Mouse (Mus musculus): ENCODE data around the gene Shank1. TPM values are rescaled to one million over a fixed set of nuclear protein-coding genes. Genes with fewer than 3 reads are reported as not detected.
A peak's percentile ranks its signal among the peaks of the same experiment; 100 is the strongest.

Gene Shank1
- polyA plus RNA-seq, 1 experiment from 2014 or later: 0.96 TPM

DNA sequence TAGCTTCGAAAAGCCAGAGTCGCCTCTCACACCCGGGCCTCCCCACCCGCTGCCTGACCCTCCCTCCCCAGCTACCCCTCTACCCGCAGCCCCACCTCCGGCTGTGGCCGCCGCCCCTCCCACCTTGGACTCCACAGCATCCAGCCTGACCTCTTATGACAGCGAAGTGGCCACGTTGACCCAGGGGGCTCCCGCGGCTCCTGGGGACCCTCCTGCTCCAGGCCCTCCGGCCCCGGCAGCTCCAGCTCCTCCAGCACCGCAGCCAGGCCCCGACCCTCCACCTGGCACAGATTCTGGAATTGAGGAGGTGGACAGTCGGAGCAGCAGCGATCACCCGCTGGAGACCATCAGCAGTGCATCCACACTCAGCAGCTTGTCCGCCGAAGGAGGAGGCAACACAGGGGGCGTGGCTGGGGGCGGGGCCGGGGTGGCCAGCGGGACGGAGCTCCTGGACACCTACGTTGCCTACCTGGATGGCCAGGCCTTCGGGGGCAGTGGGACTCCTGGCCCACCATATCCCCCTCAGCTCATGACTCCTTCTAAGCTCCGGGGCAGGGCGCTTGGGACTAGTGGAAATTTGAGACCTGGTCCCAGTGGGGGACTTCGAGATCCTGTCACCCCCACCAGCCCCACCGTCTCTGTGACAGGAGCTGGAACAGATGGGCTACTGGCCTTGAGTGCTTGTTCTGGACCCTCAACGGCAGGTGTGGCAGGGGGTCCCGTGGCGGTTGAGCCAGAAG lies 43.7 kb downstream of the Shank1 start:
- Histone ChIP-seq H3K4me3 (ENCODE audit: control insufficient read depth in 1 of 2, insufficient read depth in 1 of 2, low read depth in 1 of 2, low read length in 2 of 2) (peak overlapping the region in 1 of 2 experiments; percentile 9; a peak in 1 of 4 replicates), H3K27ac (replicated peaks in 1 of 2; ENCODE audit: control insufficient read depth in 1 of 2, insufficient read depth in 1 of 2, low read depth in 2 of 2, low read length in 2 of 2) (no peak overlapping the region), H3K36me3 (ENCODE audit: control insufficient read depth, insufficient read depth, low read length) (no peaks in the 10 kb centered on the region), H3K4me2 (ENCODE audit: low read length) (peak overlapping the region; percentile 27), H3K4me1 (ENCODE audit: control insufficient read depth in 2 of 2, insufficient read depth in 2 of 2, low read length in 2 of 2) (peaks cover 22 to 43% of the 10 kb centered on the region in 2 experiments), H3K9me3 (ENCODE audit: control insufficient read depth, low read length) (no peaks in the 10 kb centered on the region), H3K9ac (ENCODE audit: low read length) (no peak overlapping the region), H3K27me3 (ENCODE audit: control insufficient read depth, insufficient read depth, low read length) (peaks cover 90% of the 10 kb centered on the region)
- ATAC-seq (ENCODE audit: insufficient number of reproducible peaks, insufficient read depth, low FRiP score, low read depth): no peak
- WGBS: 3% methylated on average over 35 of the region's 35 CpGs

DNA sequence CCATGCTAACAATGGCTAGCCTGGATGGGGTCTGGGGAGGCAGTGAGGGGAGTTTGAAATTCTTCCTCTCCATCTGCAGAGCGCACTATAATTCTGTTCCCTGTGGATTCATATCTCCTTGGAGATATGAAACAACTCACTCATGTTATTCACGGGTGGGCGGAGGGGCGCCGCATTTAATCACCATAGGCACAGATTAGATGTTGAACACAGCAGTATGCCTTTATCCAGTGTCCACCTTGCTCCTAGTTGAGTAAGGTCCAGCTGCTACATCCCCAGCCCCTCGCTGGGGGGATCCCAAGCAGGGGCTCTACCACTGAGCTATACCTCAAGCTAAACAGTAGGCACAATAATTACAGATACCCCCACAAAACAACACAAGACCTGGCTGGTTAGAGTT lies 45.4 kb downstream of the Shank1 start:
- no peaks in the 10 kb centered on the region for H3K36me3 ChIP-seq (ENCODE audit: control insufficient read depth, insufficient read depth, low read length)
- 62% methylated on average over 6 of the region's 6 CpGs for WGBS
- H3K4me2 ChIP-seq (ENCODE audit: low read length): no peak overlapping the region
- H3K4me1 ChIP-seq (ENCODE audit: control insufficient read depth in 2 of 2, insufficient read depth in 2 of 2, low read length in 2 of 2): peaks cover 29 to 52% of the 10 kb centered on the region in 2 experiments
- ATAC-seq (ENCODE audit: insufficient number of reproducible peaks, insufficient read depth, low FRiP score, low read depth): no peak
- H3K27ac ChIP-seq (replicated peaks in 1 of 2; ENCODE audit: control insufficient read depth in 1 of 2, insufficient read depth in 1 of 2, low read depth in 2 of 2, low read length in 2 of 2): no peak overlapping the region
- H3K9me3 ChIP-seq (ENCODE audit: control insufficient read depth, low read length): no peaks in the 10 kb centered on the region
- H3K4me3 ChIP-seq (ENCODE audit: control insufficient read depth in 1 of 2, insufficient read depth in 1 of 2, low read depth in 1 of 2, low read length in 2 of 2): no peak overlapping the region
- no peak overlapping the region for H3K9ac ChIP-seq (ENCODE audit: low read length)
- peaks cover 86% of the 10 kb centered on the region for H3K27me3 ChIP-seq (ENCODE audit: control insufficient read depth, insufficient read depth, low read length)

GRCm38 (mm10) chr7:44356590-44357481 lies 46.8 kb downstream of the Shank1 start:
- Histone ChIP-seq H3K4me1 (ENCODE audit: control insufficient read depth in 2 of 2, insufficient read depth in 2 of 2, low read length in 2 of 2) (peaks cover 31 to 46% of the 10 kb centered on the region in 2 experiments), H3K9me3 (ENCODE audit: control insufficient read depth, low read length) (no peaks in the 10 kb centered on the region), H3K27me3 (ENCODE audit: control insufficient read depth, insufficient read depth, low read length) (peaks cover 83% of the 10 kb centered on the region), H3K36me3 (ENCODE audit: control insufficient read depth, insufficient read depth, low read length) (no peaks in the 10 kb centered on the region), H3K9ac (ENCODE audit: low read length) (peak overlapping the region; percentile 47), H3K4me2 (ENCODE audit: low read length) (peak overlapping the region; percentile 34), H3K27ac (replicated peaks in 1 of 2; ENCODE audit: control insufficient read depth in 1 of 2, insufficient read depth in 1 of 2, low read depth in 2 of 2, low read length in 2 of 2) (no peak overlapping the region), H3K4me3 (ENCODE audit: control insufficient read depth in 1 of 2, insufficient read depth in 1 of 2, low read depth in 1 of 2, low read length in 2 of 2) (peak overlapping the region; percentile 16 to 22; a peak in 2 of 4 replicates)
- no peak for ATAC-seq (ENCODE audit: insufficient number of reproducible peaks, insufficient read depth, low FRiP score, low read depth)
- WGBS: 4% methylated on average over 35 of the region's 35 CpGs

DNA sequence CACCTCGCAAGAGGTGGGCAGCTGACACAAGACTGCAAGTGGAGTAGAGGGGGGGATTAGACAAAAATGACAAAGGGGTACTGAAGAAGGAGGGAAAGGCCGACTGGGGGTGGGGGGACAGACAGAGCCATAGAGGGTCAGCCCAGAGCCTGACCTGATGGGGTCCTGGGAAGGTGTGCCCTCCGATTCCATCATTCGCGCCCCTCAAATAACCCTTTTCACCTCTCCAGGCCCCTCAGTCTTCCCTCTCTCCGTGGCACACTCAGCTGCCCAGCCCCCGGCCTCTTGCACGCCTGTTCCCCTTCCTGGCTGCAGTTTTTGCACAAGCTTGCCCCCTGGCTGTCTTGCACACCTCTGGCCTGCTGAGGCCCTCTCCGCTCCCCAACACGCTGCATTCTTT lies 47.5 kb downstream of the Shank1 start:
- H3K4me3 ChIP-seq (ENCODE audit: control insufficient read depth in 1 of 2, insufficient read depth in 1 of 2, low read depth in 1 of 2, low read length in 2 of 2): peak overlapping the region; percentile 3 to 16; a peak in 1 of 4 replicates
- WGBS: 22% methylated on average over 10 of the region's 10 CpGs
- H3K36me3 ChIP-seq (ENCODE audit: control insufficient read depth, insufficient read depth, low read length): no peaks in the 10 kb centered on the region
- peaks cover 31 to 42% of the 10 kb centered on the region in 2 experiments for H3K4me1 ChIP-seq (ENCODE audit: control insufficient read depth in 2 of 2, insufficient read depth in 2 of 2, low read length in 2 of 2)
- H3K4me2 ChIP-seq (ENCODE audit: low read length): peak overlapping the region; percentile 34
- no peak overlapping the region for H3K27ac ChIP-seq (replicated peaks in 1 of 2; ENCODE audit: control insufficient read depth in 1 of 2, insufficient read depth in 1 of 2, low read depth in 2 of 2, low read length in 2 of 2)
- H3K9ac ChIP-seq (ENCODE audit: low read length): no peak overlapping the region
- no peaks in the 10 kb centered on the region for H3K9me3 ChIP-seq (ENCODE audit: control insufficient read depth, low read length)
- ATAC-seq (ENCODE audit: insufficient number of reproducible peaks, insufficient read depth, low FRiP score, low read depth): no peak
- peaks cover 82% of the 10 kb centered on the region for H3K27me3 ChIP-seq (ENCODE audit: control insufficient read depth, insufficient read depth, low read length)

- H3K4me1 ChIP-seq (ENCODE audit: control insufficient read depth in 2 of 2, insufficient read depth in 2 of 2, low read length in 2 of 2): peaks cover 31 to 37% of the 10 kb centered on the region in 2 experiments
- no peak overlapping the region for H3K9ac ChIP-seq (ENCODE audit: low read length)
Measured at GRCm38 (mm10) chr7:44358012-44358411, 48.0 kb downstream of the Shank1 start.

DNA sequence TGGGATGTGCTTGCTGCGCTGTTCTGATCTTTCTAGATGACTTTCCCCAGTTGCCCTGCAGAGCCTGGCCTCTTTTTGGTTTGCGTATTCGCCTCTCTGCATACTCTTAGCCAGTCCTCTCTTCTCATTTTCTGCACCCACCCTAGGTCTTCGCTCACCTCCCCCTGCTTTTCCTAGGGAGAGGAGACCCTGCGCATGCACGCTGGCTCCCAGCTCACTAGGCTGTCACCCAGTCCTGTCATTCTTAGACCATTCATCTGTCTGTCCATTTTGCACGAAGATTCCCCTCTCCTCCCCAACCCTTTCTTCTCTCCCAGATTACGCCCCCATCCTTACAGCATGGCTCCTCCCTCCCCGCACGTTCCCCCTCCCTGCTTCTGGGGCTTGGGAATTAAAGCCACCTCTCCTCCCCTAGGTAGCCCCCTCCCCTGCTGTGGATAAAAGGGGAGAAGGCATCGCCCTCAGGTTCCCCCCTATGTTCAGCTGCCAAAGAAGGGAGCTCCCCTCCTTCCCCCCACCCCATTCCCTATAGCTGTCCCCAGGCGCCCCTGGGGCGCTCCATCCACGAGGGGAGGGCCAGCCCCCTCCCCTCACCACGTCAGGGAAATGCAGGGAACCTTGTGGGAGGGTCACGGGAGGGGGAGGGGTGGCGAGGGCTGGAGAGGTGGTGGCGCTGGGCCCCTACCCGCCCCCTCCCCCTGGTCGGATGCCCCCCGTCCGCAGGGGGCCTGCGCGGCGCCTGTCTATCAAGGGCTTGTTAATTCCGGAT lies 49.0 kb downstream of the Shank1 start:
- H3K36me3 ChIP-seq (ENCODE audit: control insufficient read depth, insufficient read depth, low read length): no peaks in the 10 kb centered on the region
- H3K9me3 ChIP-seq (ENCODE audit: control insufficient read depth, low read length): no peaks in the 10 kb centered on the region
- H3K4me2 ChIP-seq (ENCODE audit: low read length): peak overlapping the region; percentile 93
- 7% methylated on average over 21 of the region's 26 CpGs for WGBS
- H3K27me3 ChIP-seq (ENCODE audit: control insufficient read depth, insufficient read depth, low read length): peaks cover 70% of the 10 kb centered on the region
- H3K4me3 ChIP-seq (ENCODE audit: control insufficient read depth in 1 of 2, insufficient read depth in 1 of 2, low read depth in 1 of 2, low read length in 2 of 2): peak overlapping the region; percentile 13 to 50
- peak overlapping the region in 1 of 2 experiments; percentile 66; a peak in 2 of 4 replicates for H3K27ac ChIP-seq (replicated peaks in 1 of 2; ENCODE audit: control insufficient read depth in 1 of 2, insufficient read depth in 1 of 2, low read depth in 2 of 2, low read length in 2 of 2)
- no peak for ATAC-seq (ENCODE audit: insufficient number of reproducible peaks, insufficient read depth, low FRiP score, low read depth)
- peaks cover 27 to 31% of the 10 kb centered on the region in 2 experiments for H3K4me1 ChIP-seq (ENCODE audit: control insufficient read depth in 2 of 2, insufficient read depth in 2 of 2, low read length in 2 of 2)
- H3K9ac ChIP-seq (ENCODE audit: low read length): peak overlapping the region; percentile 80

More at GRCm38 (mm10) chr7:44358012-44358411, 48.0 kb downstream of the Shank1 start:
- ATAC-seq (ENCODE audit: insufficient number of reproducible peaks, insufficient read depth, low FRiP score, low read depth): no peak
- Histone ChIP-seq H3K27me3 (ENCODE audit: control insufficient read depth, insufficient read depth, low read length) (peaks cover 81% of the 10 kb centered on the region), H3K27ac (replicated peaks in 1 of 2; ENCODE audit: control insufficient read depth in 1 of 2, insufficient read depth in 1 of 2, low read depth in 2 of 2, low read length in 2 of 2) (no peak overlapping the region), H3K36me3 (ENCODE audit: control insufficient read depth, insufficient read depth, low read length) (no peaks in the 10 kb centered on the region), H3K4me2 (ENCODE audit: low read length) (no peak overlapping the region), H3K9me3 (ENCODE audit: control insufficient read depth, low read length) (no peaks in the 10 kb centered on the region), H3K4me3 (ENCODE audit: control insufficient read depth in 1 of 2, insufficient read depth in 1 of 2, low read depth in 1 of 2, low read length in 2 of 2) (no peak overlapping the region)
- WGBS: 20% methylated on average over 5 of the region's 5 CpGs

All from heart, embryonic 14.5 days (tissue).